Mouse (Mus musculus) stomach, embryonic 16.5 days (tissue): ENCODE data around the gene Naip6. TPM values are rescaled to one million over a fixed set of nuclear protein-coding genes. Genes with fewer than 3 reads are reported as not detected.
"Not testable (repeated sequence)": the region's sequence is repeated elsewhere in the genome, so short reads cannot be mapped to it uniquely, and the experiment has no call there.

Source experiments
- ATAC-seq: fragments of 200-750 bp; cut with Nextera tagmentation; 2 replicates; pipeline ENCODE4 v1.8.0; 2017; ENCODE audit warnings: moderate number of reproducible peaks, moderate TSS enrichment; ENCODE audit not compliant: insufficient read depth, low FRiP score
- H3K27ac ChIP-seq: fragments of 300-500 bp; sonication (generic); 2 replicates; pipeline ENCODE4 v1.5.1; 2014; ENCODE audit warnings: low read length
- H3K27me3 ChIP-seq: fragments of 300-500 bp; sonication (generic); 2 replicates; pipeline ENCODE4 v1.6.1; 2014; ENCODE audit warnings: low read length, control low read depth, mixed read lengths; ENCODE audit not compliant: control insufficient read depth, insufficient read depth
- H3K36me3 ChIP-seq: fragments of 300-500 bp; sonication (generic); 2 replicates; pipeline ENCODE4 v1.6.1; 2014; ENCODE audit warnings: low read length; ENCODE audit not compliant: control insufficient read depth, insufficient read depth
- H3K4me1 ChIP-seq: fragments of 300-500 bp; sonication (generic); 2 replicates; pipeline ENCODE4 v1.6.1; 2014; ENCODE audit warnings: low read length, control low read depth, mixed read lengths; ENCODE audit not compliant: control insufficient read depth, insufficient read depth
- H3K4me2 ChIP-seq: fragments of 300-500 bp; sonication (generic); 2 replicates; pipeline ENCODE4 v1.6.1; 2014; ENCODE audit warnings: low read depth, low read length, mixed read lengths
- H3K4me3 ChIP-seq: fragments of 300-500 bp; sonication (generic); replicated peaks from 2 replicates; pipeline ENCODE4 v1.5.1; 2014; ENCODE audit warnings: mild to moderate bottlenecking, low read length
- H3K9ac ChIP-seq: fragments of 300-500 bp; sonication (generic); 2 replicates; pipeline ENCODE4 v1.6.1; 2014; ENCODE audit warnings: low read length
- H3K9me3 ChIP-seq: fragments of 300-500 bp; sonication (generic); replicated peaks from 2 replicates; pipeline ENCODE4 v1.6.1; 2016; ENCODE audit warnings: low read length, control low read depth; ENCODE audit not compliant: control insufficient read depth
- WGBS: fragments of 180-500 bp; shearing (Covaris S2); extraction: QIAGEN DNeasy Blood & Tissue Kit; methylation state at CpG from one replicate; pipeline ENCODE4 v1.1.7; 2014; 5-methylcytosine and 5-hydroxymethylcytosine counted together
- polyA plus RNA-seq: library from polyadenylated mRNA; unstranded; fragments of >200 nt; fragmentation: Nextera tagmentation; extraction: Ambion mirVana; gene quantifications from 2 replicates; pipeline ENCODE4 v1.2.1, GENCODE M21; 2015

Naip6 gene
- polyA plus RNA-seq, 1 experiment from 2014 or later = 2.1 TPM

DNA sequence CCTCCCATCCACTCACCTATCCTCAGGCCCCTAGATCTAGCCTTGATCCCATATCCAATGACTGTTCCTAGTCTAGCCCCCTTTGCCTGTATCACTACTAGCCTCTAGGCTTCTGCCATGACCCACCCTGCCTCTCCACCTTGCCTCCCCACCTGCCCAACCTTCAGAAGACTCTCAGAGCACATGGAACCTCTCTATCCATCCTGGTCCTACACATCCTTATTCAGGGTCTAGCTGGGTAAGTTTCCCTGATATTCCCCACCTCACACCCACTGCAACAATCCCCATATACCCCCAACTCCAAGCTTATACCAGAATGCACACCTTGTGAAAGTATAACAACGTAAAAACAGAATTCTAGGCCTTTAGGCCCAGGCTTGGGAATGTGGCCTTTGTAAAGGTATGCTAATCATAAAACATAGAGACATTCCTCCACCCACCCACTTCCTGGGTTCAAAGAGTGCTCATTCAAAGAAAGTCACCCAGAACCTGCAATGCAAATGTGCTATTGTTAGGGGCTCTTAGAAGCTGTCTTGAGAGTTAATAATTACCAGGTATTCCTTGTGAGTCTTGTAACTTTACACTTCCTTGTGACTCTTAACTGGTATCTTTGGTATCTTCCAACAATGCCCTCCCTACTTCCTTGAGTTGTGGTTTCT is 45.9 kb downstream of the Naip6 start:
- ATAC-seq, H3K4me2 ChIP-seq, H3K4me3 ChIP-seq, H3K9ac ChIP-seq, H3K27ac ChIP-seq, H3K9me3 ChIP-seq, H3K27me3 ChIP-seq, H3K4me1 ChIP-seq, H3K36me3 ChIP-seq: not testable (repeated sequence)
- WGBS = no CpG with 5 or more reads among the region's 1 CpGs

DNA sequence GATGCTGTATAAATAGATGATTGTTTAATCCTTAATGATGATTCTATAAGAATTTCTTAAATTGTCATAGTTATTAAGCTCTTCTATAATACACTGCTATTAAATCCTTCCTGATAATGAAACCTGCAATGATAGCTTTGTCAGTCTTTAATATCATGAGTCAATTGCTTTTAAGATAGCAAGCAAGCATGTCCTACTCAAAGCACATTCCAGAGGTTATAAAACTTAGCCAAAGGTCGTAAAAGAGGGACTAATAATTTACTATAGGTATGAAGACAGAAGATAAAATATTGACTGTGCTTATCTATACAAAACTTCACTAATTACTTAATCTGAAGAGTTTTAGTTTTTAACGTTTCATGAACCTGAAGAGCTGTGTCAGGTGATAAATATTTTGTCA is 60.5 kb downstream of the Naip6 start:
- WGBS = 26% methylated on average over 2 of the region's 2 CpGs
- H3K27me3 ChIP-seq, H3K4me3 ChIP-seq, H3K4me1 ChIP-seq, H3K9ac ChIP-seq, H3K27ac ChIP-seq, H3K36me3 ChIP-seq, ATAC-seq, H3K4me2 ChIP-seq, H3K9me3 ChIP-seq: not testable (repeated sequence)

GRCm38 (mm10) chr13:100255925-100256324 is 61.5 kb downstream of the Naip6 start:
- not testable (repeated sequence) for H3K9ac ChIP-seq, H3K27ac ChIP-seq, H3K4me3 ChIP-seq, H3K27me3 ChIP-seq, H3K4me1 ChIP-seq, H3K36me3 ChIP-seq, H3K4me2 ChIP-seq, H3K9me3 ChIP-seq, ATAC-seq
- WGBS = 87% methylated on average over 5 of the region's 6 CpGs

- not testable (repeated sequence) for H3K27me3 ChIP-seq, H3K36me3 ChIP-seq, H3K9ac ChIP-seq, H3K27ac ChIP-seq, ATAC-seq, H3K4me1 ChIP-seq, H3K9me3 ChIP-seq, H3K4me2 ChIP-seq, H3K4me3 ChIP-seq
- 79% methylated on average over 2 of the region's 2 CpGs for WGBS
Observed at GRCm38 (mm10) chr13:100251897-100252296, 65.6 kb downstream of the Naip6 start.

DNA sequence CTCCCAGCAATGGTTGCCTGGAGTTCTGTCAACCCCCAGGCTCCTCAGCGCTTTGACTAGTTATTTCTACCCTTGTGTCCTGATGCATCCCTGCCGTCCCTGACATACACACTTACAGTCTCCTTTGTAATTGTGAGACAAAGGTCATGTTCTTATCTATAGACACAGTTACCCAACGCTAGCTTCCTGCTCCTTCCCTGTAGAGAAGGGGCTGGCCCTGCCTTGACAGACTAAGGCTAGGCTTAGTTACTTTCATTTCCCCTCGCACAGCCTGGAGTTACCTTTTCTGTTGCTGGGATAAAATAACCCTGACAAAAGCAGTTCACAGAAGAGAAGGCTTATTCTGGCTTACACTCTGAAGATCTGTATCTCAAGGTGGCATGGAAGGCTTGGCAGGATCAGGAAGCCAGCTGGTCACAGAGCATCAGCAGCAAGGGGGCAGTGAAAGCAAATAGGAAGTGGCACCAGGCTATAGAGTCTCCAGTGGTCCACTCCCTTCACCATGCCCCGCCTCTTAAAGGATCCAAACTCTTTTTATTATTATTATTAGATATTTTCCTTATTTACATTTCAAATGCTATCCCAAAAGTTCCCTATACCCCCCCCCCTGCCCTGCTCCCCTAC is 70.5 kb downstream of the Naip6 start:
- not testable (repeated sequence) for H3K27me3 ChIP-seq, H3K4me2 ChIP-seq, H3K9me3 ChIP-seq, ATAC-seq, H3K4me1 ChIP-seq, H3K9ac ChIP-seq, H3K27ac ChIP-seq, H3K4me3 ChIP-seq, H3K36me3 ChIP-seq
- 76% methylated on average over 5 of the region's 5 CpGs for WGBS

DNA sequence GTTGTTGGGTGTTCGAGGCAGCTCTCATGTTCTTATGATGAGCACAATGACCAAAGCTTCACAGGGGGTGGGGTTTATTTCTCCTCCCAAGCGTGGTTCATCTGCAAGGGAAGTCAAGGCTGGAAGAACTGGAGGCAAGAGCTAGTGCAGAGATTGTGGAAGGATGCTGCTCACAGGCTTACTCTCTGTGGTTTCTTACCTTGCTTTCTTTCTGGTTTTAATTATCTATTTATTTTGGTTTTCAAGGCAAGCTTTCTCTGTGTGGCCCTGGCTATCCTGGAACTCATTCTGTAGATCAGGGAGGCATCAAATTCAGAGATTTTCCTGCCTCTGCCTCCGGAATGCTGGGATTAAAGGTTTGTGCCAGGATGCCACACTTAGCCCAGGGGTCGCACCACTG is 71.3 kb downstream of the Naip6 start, which contains the start of gene Naip5:
Naip5 (minus strand) TSS at position 101 of the 400 bp plus-strand sequence.
- not testable (repeated sequence) for H3K27me3 ChIP-seq, ATAC-seq, H3K9ac ChIP-seq, H3K4me1 ChIP-seq, H3K27ac ChIP-seq, H3K9me3 ChIP-seq, H3K4me3 ChIP-seq, H3K36me3 ChIP-seq, H3K4me2 ChIP-seq
- WGBS = 72% methylated on average over 4 of the region's 4 CpGs

DNA sequence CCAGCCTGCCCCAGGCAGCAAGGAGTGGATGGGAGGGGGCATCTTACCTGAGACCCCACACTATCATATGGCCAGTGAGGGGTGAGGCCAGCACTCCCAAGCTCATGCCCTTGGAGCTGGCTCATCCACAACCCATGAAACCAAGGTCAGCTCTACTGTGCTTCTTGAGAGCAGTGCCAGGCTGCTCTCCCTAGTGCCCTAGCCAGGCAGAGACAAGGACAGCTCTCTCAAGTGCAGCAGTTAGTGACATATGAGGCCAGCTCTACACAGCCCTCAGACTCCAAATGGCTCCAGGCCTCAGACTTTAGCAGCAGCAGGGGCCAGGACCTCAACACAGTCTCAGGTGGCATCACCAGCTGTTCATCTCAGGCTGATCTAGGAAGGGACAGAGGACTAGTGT is 73.8 kb downstream of the Naip6 start:
- Histone ChIP-seq H3K27me3 (no peaks in the 10 kb centered on the region), H3K4me2 (no peak overlapping the region), H3K9me3 (no peaks in the 10 kb centered on the region), H3K4me1 (no peaks in the 10 kb centered on the region), H3K36me3 (no peaks in the 10 kb centered on the region), H3K4me3 (no peak overlapping the region), H3K9ac (no peak overlapping the region), H3K27ac (no peak overlapping the region)
- ATAC-seq = no peak; the same call in 1 of the 2 replicates

Other genes starting within 250 kb of the Naip6 start
- gene Bdp1, start 213.6 kb downstream of the Naip6 start, polyA plus RNA-seq = 21.9 and 23.1 TPM in 2 replicates
- gene Serf1, start 209.7 kb downstream of the Naip6 start, polyA plus RNA-seq = 114 and 132 TPM in 2 replicates
- gene Smn1, start 192.8 kb downstream of the Naip6 start, polyA plus RNA-seq = 36.6 and 39.3 TPM in 2 replicates
- gene Naip2, start 115.6 kb downstream of the Naip6 start, polyA plus RNA-seq = 1.4 and 1.5 TPM in 2 replicates
- 1.7 and 2.0 TPM in 2 replicates for gene Naip5, start 71.4 kb downstream of the Naip6 start, polyA plus RNA-seq
- gene Naip1, start 135.2 kb upstream of the Naip6 start, polyA plus RNA-seq = 0.91 and 1.7 TPM in 2 replicates
- 55.7 and 58.6 TPM in 2 replicates for gene Gtf2h2, start 174.9 kb upstream of the Naip6 start, polyA plus RNA-seq
- gene Ocln, start 235.0 kb upstream of the Naip6 start, polyA plus RNA-seq = 65.9 and 76.9 TPM in 2 replicates